Mouse (Mus musculus): ENCODE results near the gene Pip4p1. TPM values are rescaled to one million over a fixed set of nuclear protein-coding genes. Genes with fewer than 3 reads are reported as not detected.
A peak's percentile ranks its signal among the peaks of the same experiment; 100 is the strongest.
"Not testable (repeated sequence)": the region's sequence is repeated elsewhere in the genome, so short reads cannot be mapped to it uniquely, and the experiment has no call there.

Pip4p1 gene
- polyA plus RNA-seq, 1 experiment from 2014 or later = 59.0 TPM

DNA sequence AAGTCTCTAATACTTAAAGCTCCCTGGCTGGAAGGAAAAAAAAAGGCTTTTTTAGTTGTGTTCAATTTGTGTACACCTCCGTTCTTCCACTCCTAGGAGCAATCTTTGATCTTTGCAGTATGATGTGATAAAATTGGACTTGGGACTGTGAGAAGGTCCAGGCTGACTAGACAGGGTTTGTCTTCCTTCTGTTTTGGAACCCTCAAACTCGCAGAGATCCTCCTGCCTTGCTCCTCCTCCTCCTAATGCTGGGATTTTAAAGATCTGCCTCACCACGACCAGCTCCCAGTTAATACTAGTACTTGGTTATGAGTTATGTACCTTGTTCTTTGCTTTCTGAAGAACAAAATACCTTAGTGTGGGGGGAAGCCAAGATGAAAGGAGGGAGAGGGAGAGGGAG, 14.9 kb upstream of the Pip4p1 start:
- DNase-seq (ENCODE audit: low spot score, missing footprints); H3K27me3 ChIP-seq (ENCODE audit: control insufficient read depth, insufficient read depth, low read length); H3K36me3 ChIP-seq (ENCODE audit: control insufficient read depth, insufficient read depth, low read length); H3K4me1 ChIP-seq (ENCODE audit: control insufficient read depth, insufficient read depth, low read length); ATAC-seq (ENCODE audit: low FRiP score); H3K27ac ChIP-seq (ENCODE audit: low read depth, low read length); H3K9me3 ChIP-seq (ENCODE audit: control insufficient read depth, low read length): not testable (repeated sequence)
- Histone ChIP-seq H3K4me2 (peak overlapping the region; percentile 61), H3K4me3 (ENCODE audit: low read depth, low read length) (peak overlapping the region; percentile 38; the same call in 1 of the 2 replicates), H3K9ac (ENCODE audit: low read length) (peak overlapping the region; percentile 60; the same call in 1 of the 2 replicates)
- 31% methylated on average over 3 of the region's 3 CpGs for WGBS

DNA sequence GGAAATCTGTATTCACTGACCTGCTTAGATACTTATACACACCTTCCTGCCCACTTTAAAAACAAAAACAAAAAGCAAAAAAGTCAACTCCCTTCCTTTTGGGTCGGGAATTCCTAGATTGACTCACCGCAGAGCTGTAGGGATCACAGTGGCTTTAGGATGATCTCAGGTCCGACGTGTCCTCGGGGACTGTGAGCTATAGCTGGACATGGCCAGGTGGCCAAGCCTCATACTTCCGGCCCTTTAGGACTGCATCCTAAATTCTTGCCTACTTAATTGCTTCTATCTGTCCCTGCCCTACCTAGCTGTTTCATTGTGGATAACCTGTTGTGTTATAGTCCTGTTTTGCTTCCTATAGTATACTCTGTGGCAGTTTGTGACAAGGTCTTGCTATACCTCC, 14.4 kb upstream of the Pip4p1 start:
- H3K27ac ChIP-seq (ENCODE audit: low read depth, low read length); H3K27me3 ChIP-seq (ENCODE audit: control insufficient read depth, insufficient read depth, low read length); H3K4me1 ChIP-seq (ENCODE audit: control insufficient read depth, insufficient read depth, low read length); H3K9me3 ChIP-seq (ENCODE audit: control insufficient read depth, low read length); H3K36me3 ChIP-seq (ENCODE audit: control insufficient read depth, insufficient read depth, low read length); ATAC-seq (ENCODE audit: low FRiP score); DNase-seq (ENCODE audit: low spot score, missing footprints): not testable (repeated sequence)
- peak overlapping the region; percentile 38 for H3K4me3 ChIP-seq (ENCODE audit: low read depth, low read length)
- H3K4me2 ChIP-seq = peak overlapping the region; percentile 61
- 12% methylated on average over 6 of the region's 6 CpGs for WGBS
- H3K9ac ChIP-seq (ENCODE audit: low read length) = peak overlapping the region; percentile 60

DNA sequence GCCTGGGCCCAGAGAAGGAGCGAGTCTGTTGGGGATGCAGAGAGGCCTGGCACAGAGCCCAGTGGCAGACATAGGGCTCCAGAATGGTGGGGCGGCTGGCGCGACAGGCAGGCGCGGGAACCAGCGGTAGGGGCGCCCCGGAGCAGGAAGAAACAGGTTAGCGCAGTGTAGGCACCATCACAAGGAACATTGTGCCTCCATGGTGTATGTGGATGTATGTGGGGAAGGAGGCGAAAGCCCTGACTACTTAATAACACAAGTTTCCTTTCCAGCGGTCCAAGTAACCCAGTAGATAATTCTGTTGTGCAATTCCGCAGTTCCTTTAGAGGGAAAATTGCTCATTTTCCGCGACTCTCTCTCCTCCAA, 14.0 kb upstream of the Pip4p1 start:
- Histone ChIP-seq H3K9ac (ENCODE audit: low read length) (peak overlapping the region; percentile 60), H3K4me3 (ENCODE audit: low read depth, low read length) (peak overlapping the region; percentile 38), H3K4me2 (peak overlapping the region; percentile 61), H3K27ac (ENCODE audit: low read depth, low read length) (peak overlapping the region; percentile 32)
- under 1% methylated on average over 14 of the region's 15 CpGs for WGBS
- H3K4me1 ChIP-seq (ENCODE audit: control insufficient read depth, insufficient read depth, low read length); H3K27me3 ChIP-seq (ENCODE audit: control insufficient read depth, insufficient read depth, low read length); H3K9me3 ChIP-seq (ENCODE audit: control insufficient read depth, low read length); H3K36me3 ChIP-seq (ENCODE audit: control insufficient read depth, insufficient read depth, low read length): not testable (repeated sequence)
- ATAC-seq (ENCODE audit: low FRiP score) (peak; percentile 97), DNase-seq (ENCODE audit: low spot score, missing footprints) (peak; percentile 94)

DNA sequence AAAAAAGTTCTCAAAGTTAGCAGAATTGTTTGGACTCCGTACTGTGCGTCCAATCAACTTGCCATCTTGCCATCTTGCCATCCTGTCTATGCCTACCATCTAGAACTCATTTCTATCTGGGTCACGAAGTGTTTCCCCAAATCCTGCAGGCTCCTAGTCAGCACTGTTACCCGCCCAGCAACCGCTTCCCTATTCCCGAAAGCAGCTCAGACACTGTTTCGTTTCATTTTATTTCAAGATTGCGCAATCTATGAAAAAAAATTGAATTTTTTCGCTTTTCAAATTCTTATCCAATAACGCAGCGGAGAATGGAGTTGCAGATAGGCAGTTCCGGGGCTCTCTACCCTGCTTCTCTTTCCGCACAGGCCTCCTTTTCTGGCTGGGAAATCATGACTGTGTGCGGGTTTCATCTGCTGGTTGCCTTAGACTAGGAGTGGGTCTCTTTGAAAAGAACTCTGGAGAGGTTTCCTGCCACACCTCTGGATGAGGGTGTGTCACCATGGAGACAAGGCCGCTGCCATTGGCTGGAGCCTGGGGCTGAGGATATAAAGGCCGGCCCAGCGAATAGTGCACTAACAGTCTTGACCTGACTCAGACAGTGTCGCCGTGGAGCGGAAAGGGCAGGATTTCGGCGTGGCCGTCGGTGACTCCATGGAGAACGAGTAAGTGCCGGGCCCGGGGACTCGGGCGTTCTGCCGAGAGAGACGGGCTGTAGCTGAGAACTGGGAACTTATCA, 13.4 kb upstream of the Pip4p1 start, which contains the start of gene Gm49342:
TSS of gene Gm49342 (plus strand) at position 586 of the 736 bp plus-strand sequence.
- Histone ChIP-seq H3K27me3 (ENCODE audit: control insufficient read depth, insufficient read depth, low read length) (no peaks in the 10 kb centered on the region), H3K4me3 (ENCODE audit: low read depth, low read length) (peak within 1 kb of the TSS; percentile 38), H3K9ac (ENCODE audit: low read length) (peak within 1 kb of the TSS; percentile 60), H3K9me3 (ENCODE audit: control insufficient read depth, low read length) (no peaks in the 10 kb centered on the region), H3K27ac (ENCODE audit: low read depth, low read length) (peak within 1 kb of the TSS; percentile 32), H3K36me3 (ENCODE audit: control insufficient read depth, insufficient read depth, low read length) (no peaks in the 10 kb centered on the region), H3K4me2 (peak within 1 kb of the TSS; percentile 61), H3K4me1 (ENCODE audit: control insufficient read depth, insufficient read depth, low read length) (peaks cover 7% of the 10 kb centered on the region; the same call in 1 of the 2 replicates)
- ATAC-seq (ENCODE audit: low FRiP score) (peak; percentile 100), DNase-seq (ENCODE audit: low spot score, missing footprints) (peak; percentile 98)
- WGBS = 18% methylated on average over 31 of the region's 31 CpGs

DNA sequence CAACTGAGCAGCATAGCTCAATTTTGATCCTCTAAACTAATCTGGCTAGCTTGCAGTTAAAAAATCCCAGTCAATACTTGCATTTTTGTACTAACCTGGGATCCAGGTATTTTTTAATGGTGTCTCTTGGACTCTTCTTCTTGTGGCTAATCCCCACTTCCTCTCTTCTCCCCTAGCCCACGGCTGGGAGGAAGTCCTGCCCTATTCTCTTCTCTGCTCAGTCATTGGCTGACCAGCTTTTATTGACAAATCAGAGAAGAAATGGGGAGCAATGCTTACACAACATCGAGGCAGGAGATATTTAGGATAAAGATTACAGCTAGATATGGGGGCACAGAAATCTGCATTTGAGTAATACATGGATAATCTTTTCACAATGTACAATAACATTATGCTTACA, 8.3 kb upstream of the Pip4p1 start:
- 49% methylated on average over 2 of the region's 2 CpGs for WGBS
- no peak for DNase-seq (ENCODE audit: low spot score, missing footprints)
- Histone ChIP-seq H3K4me3 (ENCODE audit: low read depth, low read length) (no peak overlapping the region), H3K9me3 (ENCODE audit: control insufficient read depth, low read length) (no peaks in the 10 kb centered on the region), H3K36me3 (ENCODE audit: control insufficient read depth, insufficient read depth, low read length) (no peaks in the 10 kb centered on the region), H3K4me1 (ENCODE audit: control insufficient read depth, insufficient read depth, low read length) (no peaks in the 10 kb centered on the region), H3K4me2 (no peak overlapping the region), H3K27me3 (ENCODE audit: control insufficient read depth, insufficient read depth, low read length) (no peaks in the 10 kb centered on the region), H3K27ac (ENCODE audit: low read depth, low read length) (no peak overlapping the region), H3K9ac (ENCODE audit: low read length) (no peak overlapping the region)
- no peak for ATAC-seq (ENCODE audit: low FRiP score)

DNA sequence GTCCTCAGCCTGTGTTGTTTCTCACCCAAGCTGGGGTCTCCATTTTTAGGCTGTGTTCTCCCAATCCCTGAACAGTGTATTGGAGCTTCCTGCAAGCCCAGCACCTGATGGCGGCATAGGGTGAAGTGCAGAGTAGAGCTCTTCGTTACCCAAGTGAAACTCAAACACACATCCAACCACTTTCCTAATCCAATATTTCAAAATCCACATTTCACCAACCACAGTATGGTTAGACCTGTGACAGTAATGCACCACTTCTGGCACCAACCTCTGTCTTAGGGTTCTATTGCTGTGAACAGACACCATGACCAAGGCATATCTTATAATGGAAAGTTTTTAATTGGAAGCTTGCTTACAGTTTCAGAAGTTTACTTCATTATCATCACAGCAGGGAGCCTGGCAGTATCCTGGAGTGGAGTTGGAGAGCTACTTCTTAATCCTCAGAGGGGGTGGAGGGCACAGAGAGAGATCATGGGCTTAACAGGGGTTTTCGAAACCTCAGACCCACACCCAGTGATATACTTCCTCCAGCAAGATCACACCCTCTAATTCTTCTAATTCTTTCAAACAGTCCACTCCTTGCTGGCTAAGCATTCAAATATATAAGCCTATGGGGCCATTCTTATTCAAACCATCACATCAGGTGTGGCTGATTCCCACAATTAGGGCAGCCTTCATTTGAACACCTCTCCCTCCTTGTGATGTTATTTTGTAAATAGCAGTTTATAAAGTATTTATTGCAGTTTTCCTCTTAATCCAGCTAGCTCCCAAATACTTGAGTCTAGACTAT, 7.7 kb upstream of the Pip4p1 start:
- Histone ChIP-seq H3K36me3 (ENCODE audit: control insufficient read depth, insufficient read depth, low read length) (no peaks in the 10 kb centered on the region), H3K9me3 (ENCODE audit: control insufficient read depth, low read length) (no peaks in the 10 kb centered on the region), H3K4me3 (ENCODE audit: low read depth, low read length) (no peak overlapping the region), H3K9ac (ENCODE audit: low read length) (no peak overlapping the region), H3K4me2 (no peak overlapping the region), H3K27ac (ENCODE audit: low read depth, low read length) (no peak overlapping the region), H3K27me3 (ENCODE audit: control insufficient read depth, insufficient read depth, low read length) (no peaks in the 10 kb centered on the region), H3K4me1 (ENCODE audit: control insufficient read depth, insufficient read depth, low read length) (no peaks in the 10 kb centered on the region)
- DNase-seq (ENCODE audit: low spot score, missing footprints) (no peak), ATAC-seq (ENCODE audit: low FRiP score) (no peak)
- 86% methylated on average over 3 of the region's 3 CpGs for WGBS

DNA sequence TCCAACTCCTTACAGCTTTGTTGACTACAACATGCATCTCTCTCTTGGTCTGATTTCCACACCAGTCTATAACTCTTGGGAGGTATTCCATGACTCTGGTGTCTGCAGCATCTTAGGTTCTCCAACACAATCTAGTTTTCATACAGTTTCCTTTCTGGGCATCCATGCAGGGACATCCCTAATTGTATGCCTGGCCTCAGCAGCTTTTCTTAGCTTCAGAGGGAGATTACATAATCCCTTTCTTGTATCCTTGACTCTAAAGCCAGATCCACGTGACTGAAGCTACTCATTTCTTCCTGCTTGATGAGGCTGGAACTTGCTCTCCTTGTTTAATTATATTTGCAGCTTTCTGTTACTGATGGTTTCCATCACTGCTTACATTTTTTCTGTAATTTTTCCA, 6.0 kb upstream of the Pip4p1 start:
- no peaks in the 10 kb centered on the region for H3K9me3 ChIP-seq (ENCODE audit: control insufficient read depth, low read length)
- H3K4me3 ChIP-seq (ENCODE audit: low read depth, low read length) = no peak overlapping the region
- no peak overlapping the region for H3K9ac ChIP-seq (ENCODE audit: low read length)
- H3K36me3 ChIP-seq (ENCODE audit: control insufficient read depth, insufficient read depth, low read length) = no peaks in the 10 kb centered on the region
- WGBS = 44% methylated on average over 1 of the region's 1 CpGs
- H3K27me3 ChIP-seq (ENCODE audit: control insufficient read depth, insufficient read depth, low read length) = no peaks in the 10 kb centered on the region
- H3K4me1 ChIP-seq (ENCODE audit: control insufficient read depth, insufficient read depth, low read length) = peaks cover 3% of the 10 kb centered on the region
- ATAC-seq (ENCODE audit: low FRiP score) = no peak
- H3K27ac ChIP-seq (ENCODE audit: low read depth, low read length) = no peak overlapping the region
- H3K4me2 ChIP-seq = no peak overlapping the region
- no peak for DNase-seq (ENCODE audit: low spot score, missing footprints)

DNA sequence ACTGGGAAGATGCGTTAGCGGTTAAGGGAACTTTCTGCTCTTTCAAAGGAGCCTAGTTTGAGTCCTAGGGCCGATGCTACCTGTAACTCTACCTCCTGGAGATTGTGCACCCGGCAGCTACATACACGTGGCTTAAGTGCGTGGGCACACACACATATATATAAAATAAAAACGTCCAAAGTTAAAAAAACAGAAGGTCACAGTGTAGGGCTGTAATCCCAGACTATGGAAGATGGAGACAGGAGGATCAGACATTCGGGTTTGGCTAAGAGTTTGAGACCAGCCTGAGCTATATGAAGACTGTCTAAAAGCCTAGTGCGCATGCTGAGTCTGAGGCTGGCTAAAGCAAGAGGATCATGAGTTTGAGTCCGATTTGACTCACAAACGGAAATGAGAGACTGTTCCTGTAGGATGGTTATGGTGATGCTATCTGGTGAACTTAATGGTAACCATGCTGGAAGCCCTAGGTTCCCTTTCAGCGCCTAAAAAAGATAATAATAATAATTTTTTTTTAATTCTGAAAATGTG, 901 bp upstream of the Pip4p1 start:
- 11% methylated on average over 12 of the region's 12 CpGs for WGBS
- peaks cover 13% of the 10 kb centered on the region for H3K4me1 ChIP-seq (ENCODE audit: control insufficient read depth, insufficient read depth, low read length)
- peak overlapping the region; percentile 78 for H3K27ac ChIP-seq (ENCODE audit: low read depth, low read length)
- peak overlapping the region; percentile 68 for H3K9ac ChIP-seq (ENCODE audit: low read length)
- H3K27me3 ChIP-seq (ENCODE audit: control insufficient read depth, insufficient read depth, low read length) = no peaks in the 10 kb centered on the region
- ATAC-seq (ENCODE audit: low FRiP score) (no peak), DNase-seq (ENCODE audit: low spot score, missing footprints) (no peak)
- peak overlapping the region; percentile 90 for H3K4me2 ChIP-seq
- peaks cover 8% of the 10 kb centered on the region; the same call in 1 of the 2 replicates for H3K36me3 ChIP-seq (ENCODE audit: control insufficient read depth, insufficient read depth, low read length)
- peak overlapping the region; percentile 95 for H3K4me3 ChIP-seq (ENCODE audit: low read depth, low read length)
- no peaks in the 10 kb centered on the region for H3K9me3 ChIP-seq (ENCODE audit: control insufficient read depth, low read length)

DNA sequence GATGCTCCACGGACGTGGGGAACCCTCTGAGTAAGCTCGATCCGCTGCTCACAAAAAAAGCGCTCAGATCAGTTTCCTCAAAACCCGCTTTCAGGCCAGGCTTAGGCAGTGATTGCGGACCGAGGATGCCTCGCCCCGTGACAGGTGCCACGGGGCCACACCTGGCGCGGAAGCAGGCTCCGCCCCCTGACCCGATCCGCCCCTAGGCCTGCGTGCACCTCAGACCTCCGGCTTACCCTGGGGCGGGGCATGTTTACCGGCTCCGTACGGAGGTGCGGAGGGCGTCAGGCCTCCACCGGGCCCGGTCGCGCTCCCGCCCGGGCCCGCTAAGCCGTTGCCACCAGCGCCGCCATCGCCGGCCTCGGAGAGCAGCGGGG, 291 bp downstream of the Pip4p1 start:
- Histone ChIP-seq H3K36me3 (ENCODE audit: control insufficient read depth, insufficient read depth, low read length) (peaks cover 8% of the 10 kb centered on the region; the same call in 1 of the 2 replicates), H3K27ac (ENCODE audit: low read depth, low read length) (peak overlapping the region; percentile 57), H3K27me3 (ENCODE audit: control insufficient read depth, insufficient read depth, low read length) (no peaks in the 10 kb centered on the region), H3K9me3 (ENCODE audit: control insufficient read depth, low read length) (no peaks in the 10 kb centered on the region), H3K4me3 (ENCODE audit: low read depth, low read length) (peak overlapping the region; percentile 95), H3K4me2 (peak overlapping the region; percentile 90), H3K9ac (ENCODE audit: low read length) (peak overlapping the region; percentile 95), H3K4me1 (ENCODE audit: control insufficient read depth, insufficient read depth, low read length) (peaks cover 20% of the 10 kb centered on the region)
- ATAC-seq (ENCODE audit: low FRiP score) (peak; percentile 53), DNase-seq (ENCODE audit: low spot score, missing footprints) (no peak)
- WGBS = under 1% methylated on average over 37 of the region's 38 CpGs

All from midbrain, embryonic 11.5 days (tissue).